Mouse (Mus musculus) liver, postnatal 0 days (tissue): ENCODE measurements around the gene Pcbd2.

Source experiments
- CTCF ChIP-seq: sonication (generic); IDR thresholded peaks from 2 replicates; pipeline ENCODE4 v1.5.1; 2016; ENCODE audit warnings: antibody characterized with exemption, low read depth
- EP300 ChIP-seq: IDR thresholded peaks from 2 replicates; pipeline ENCODE4 v1.6.1; 2016; ENCODE audit warnings: antibody characterized with exemption, low read depth, mild to moderate bottlenecking

DNA sequence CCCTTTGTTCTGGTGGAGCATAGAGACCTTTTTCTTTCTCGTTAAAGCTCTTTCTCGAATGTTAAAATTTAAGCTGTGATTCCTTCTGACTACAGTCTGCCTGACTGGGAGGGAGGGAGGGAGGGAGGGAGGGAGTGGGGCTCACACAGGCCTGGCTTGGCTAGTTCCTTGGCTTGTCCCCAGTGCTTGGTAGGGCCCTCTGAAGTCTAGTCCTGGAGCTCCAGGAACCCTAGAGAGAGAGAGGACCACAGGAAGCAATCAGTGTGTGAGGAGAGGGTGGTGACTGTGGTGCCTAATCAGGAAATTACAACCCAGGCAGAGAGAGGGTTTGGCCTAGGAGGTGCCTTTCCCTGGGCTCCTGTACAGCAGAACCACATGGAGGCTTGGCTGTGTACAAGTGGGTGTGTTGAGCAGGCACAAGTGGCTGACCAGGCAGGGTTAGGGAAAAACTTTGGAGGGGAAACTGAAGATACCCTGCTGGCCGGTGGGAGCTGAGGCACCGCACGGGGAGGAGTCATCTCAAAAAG, 86.4 kb downstream of the Pcbd2 start:
- no peak for TF ChIP-seq CTCF
- TF ChIP-seq EP300, result no peak
